29 mouse cellular contexts compared by ENCODE assay signal in the genomic region with DNA sequence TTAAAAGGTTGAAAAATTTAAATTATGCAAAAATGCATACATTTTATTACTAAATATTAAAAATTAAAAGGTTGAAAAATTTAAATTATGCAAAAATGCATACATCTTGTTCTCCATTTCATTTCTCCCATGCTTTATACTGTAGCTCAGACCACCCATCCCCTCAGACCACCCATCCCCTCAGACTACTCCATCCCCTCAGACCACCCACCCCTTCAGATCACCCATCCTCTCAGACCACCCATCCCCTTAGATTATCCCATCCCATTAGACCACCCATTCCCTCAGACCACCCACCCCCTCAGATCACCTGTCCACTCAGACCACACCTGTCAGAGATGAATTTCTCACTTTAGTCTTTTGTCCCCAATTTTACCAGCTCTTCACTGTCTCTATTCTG. TPM values are rescaled to one million over a fixed set of nuclear protein-coding genes. Genes with fewer than 3 reads are reported as not detected.
A peak's percentile ranks its signal among the peaks of the same experiment; 100 is the strongest.
DNase-seq lines count a peak whose midpoint lies in the region; ATAC-seq and TF ChIP-seq lines count a peak whose summit lies in the region.
"Had no signal": no experiment of that assay in that cellular context is flagged by ENCODE, and none has a peak within 500 bp of the region (broad histone marks: within the 10 kb centered on the region; RNA-seq: fewer than 3 reads in every experiment).

No protein-coding gene starts in this region.

- TF ChIP-seq CTCF in hindbrain, postnatal 0 days (IDR thresholded peaks at IDR 0.05; ENCODE audit: low read depth): no peak
- TF ChIP-seq CTCF in midbrain, postnatal 0 days (IDR thresholded peaks at IDR 0.05): no peak

- ATAC-seq in forebrain, embryonic 12.5 days (ENCODE audit: low FRiP score): 0 out of 2 replicates have a peak, but pooled peaks have one; percentile 64
- no peak for ATAC-seq in forebrain, embryonic 14.5 days
- ATAC-seq in hindbrain, embryonic 13.5 days (ENCODE audit: low FRiP score): 0 out of 2 replicates have a peak, but pooled peaks have one; percentile 52
- no peak for ATAC-seq in hindbrain, postnatal 0 days
- 0 out of 2 replicates have a peak, but pooled peaks have one; percentile 48 for ATAC-seq in midbrain, embryonic 16.5 days
- no peak for ATAC-seq in midbrain, postnatal 0 days (ENCODE audit: low FRiP score)
- ATAC-seq: forebrain, embryonic 15.5 days; intestine, postnatal 0 days; Patski had no signal

- H3K4me1 ChIP-seq in forebrain, embryonic 12.5 days: no peaks in the 10 kb centered on the region
- no peaks in the 10 kb centered on the region for H3K4me1 ChIP-seq in forebrain, embryonic 14.5 days (ENCODE audit: control insufficient read depth, insufficient read depth, low read length)
- H3K4me1 ChIP-seq in hindbrain, embryonic 13.5 days (replicated peaks): no peaks in the 10 kb centered on the region
- no peaks in the 10 kb centered on the region for H3K4me1 ChIP-seq in hindbrain, postnatal 0 days (ENCODE audit: insufficient read depth, low read length)
- H3K4me1 ChIP-seq in midbrain, embryonic 16.5 days (ENCODE audit: control insufficient read depth, insufficient read depth, low read length): no peaks in the 10 kb centered on the region
- no peaks in the 10 kb centered on the region for H3K4me1 ChIP-seq in midbrain, postnatal 0 days (ENCODE audit: insufficient read depth, low read length)
- H3K4me1 ChIP-seq: forebrain, embryonic 15.5 days; heart, embryonic 10.5 days; heart, embryonic 13.5 days had no signal

- H3K27me3 ChIP-seq in forebrain, embryonic 12.5 days: no peaks in the 10 kb centered on the region
- no peaks in the 10 kb centered on the region for H3K27me3 ChIP-seq in forebrain, embryonic 14.5 days (replicated peaks; ENCODE audit: control insufficient read depth, insufficient read depth, low read length)
- no peaks in the 10 kb centered on the region for H3K27me3 ChIP-seq in hindbrain, embryonic 13.5 days
- no peaks in the 10 kb centered on the region for H3K27me3 ChIP-seq in hindbrain, postnatal 0 days (ENCODE audit: insufficient read depth, low read length)
- H3K27me3 ChIP-seq in midbrain, embryonic 16.5 days (ENCODE audit: control insufficient read depth, insufficient read depth, low read depth, low read length): no peaks in the 10 kb centered on the region
- no peaks in the 10 kb centered on the region for H3K27me3 ChIP-seq in midbrain, postnatal 0 days (ENCODE audit: insufficient read depth, low read length)
- H3K27me3 ChIP-seq: CH12.LX; forebrain, embryonic 15.5 days; heart, embryonic 13.5 days had no signal

- no peak overlapping the region for H3K27ac ChIP-seq in forebrain, embryonic 12.5 days
- no peak overlapping the region for H3K27ac ChIP-seq in forebrain, embryonic 14.5 days (ENCODE audit: low read depth, low read length)
- no peak overlapping the region for H3K27ac ChIP-seq in hindbrain, embryonic 13.5 days
- H3K27ac ChIP-seq in hindbrain, postnatal 0 days: no peak overlapping the region
- no peak overlapping the region for H3K27ac ChIP-seq in midbrain, embryonic 16.5 days (ENCODE audit: low read length)
- H3K27ac ChIP-seq in midbrain, postnatal 0 days (ENCODE audit: low read depth, low read length): no peak overlapping the region
- H3K27ac ChIP-seq: forebrain, embryonic 15.5 days; heart, adult 2 months; heart, embryonic 10.5 days; heart, embryonic 13.5 days; hindbrain, embryonic 14.5 days had no signal

- H3K9ac ChIP-seq in forebrain, embryonic 12.5 days: no peak overlapping the region
- H3K9ac ChIP-seq in forebrain, embryonic 14.5 days (ENCODE audit: low read length): no peak overlapping the region
- H3K9ac ChIP-seq in hindbrain, embryonic 13.5 days: no peak overlapping the region
- H3K9ac ChIP-seq in hindbrain, postnatal 0 days (replicated peaks; ENCODE audit: low read length): no peak overlapping the region
- H3K9ac ChIP-seq in midbrain, embryonic 16.5 days (ENCODE audit: low read depth, low read length): no peak overlapping the region
- no peak overlapping the region for H3K9ac ChIP-seq in midbrain, postnatal 0 days (replicated peaks; ENCODE audit: low read length, poor library complexity, severe bottlenecking)
- H3K9ac ChIP-seq: forebrain, embryonic 15.5 days; heart, embryonic 13.5 days; hindbrain, embryonic 14.5 days had no signal

- H3K4me2 ChIP-seq in forebrain, embryonic 12.5 days: no peak overlapping the region
- no peak overlapping the region for H3K4me2 ChIP-seq in forebrain, embryonic 14.5 days (ENCODE audit: low read length)
- H3K4me2 ChIP-seq in hindbrain, embryonic 13.5 days: no peak overlapping the region
- no peak overlapping the region for H3K4me2 ChIP-seq in hindbrain, postnatal 0 days (ENCODE audit: low read depth, low read length)
- no peak overlapping the region for H3K4me2 ChIP-seq in midbrain, embryonic 16.5 days (ENCODE audit: low read length)
- no peak overlapping the region for H3K4me2 ChIP-seq in midbrain, postnatal 0 days (ENCODE audit: low read depth, low read length, poor library complexity, severe bottlenecking)
- H3K4me2 ChIP-seq: forebrain, embryonic 15.5 days; heart, embryonic 13.5 days; hindbrain, embryonic 14.5 days had no signal

- no peaks in the 10 kb centered on the region for H3K9me3 ChIP-seq in forebrain, embryonic 12.5 days
- no peaks in the 10 kb centered on the region for H3K9me3 ChIP-seq in forebrain, embryonic 14.5 days (replicated peaks; ENCODE audit: control insufficient read depth, low read length)
- no peaks in the 10 kb centered on the region for H3K9me3 ChIP-seq in hindbrain, embryonic 13.5 days
- no peaks in the 10 kb centered on the region for H3K9me3 ChIP-seq in hindbrain, postnatal 0 days (ENCODE audit: low read length)
- no peaks in the 10 kb centered on the region for H3K9me3 ChIP-seq in midbrain, embryonic 16.5 days (replicated peaks; ENCODE audit: control insufficient read depth, low read length, poor library complexity, severe bottlenecking)
- H3K9me3 ChIP-seq in midbrain, postnatal 0 days (ENCODE audit: low read length): no peaks in the 10 kb centered on the region
- H3K9me3 ChIP-seq: forebrain, embryonic 15.5 days; G1E; heart, embryonic 10.5 days; heart, embryonic 13.5 days had no signal

- no peaks in the 10 kb centered on the region for H3K36me3 ChIP-seq in forebrain, embryonic 12.5 days (replicated peaks)
- H3K36me3 ChIP-seq in forebrain, embryonic 14.5 days (ENCODE audit: control insufficient read depth, insufficient read depth, low read length): no peaks in the 10 kb centered on the region
- H3K36me3 ChIP-seq in hindbrain, embryonic 13.5 days: no peaks in the 10 kb centered on the region
- no peaks in the 10 kb centered on the region for H3K36me3 ChIP-seq in hindbrain, postnatal 0 days (ENCODE audit: insufficient read depth, low read length)
- no peaks in the 10 kb centered on the region for H3K36me3 ChIP-seq in midbrain, embryonic 16.5 days (ENCODE audit: control insufficient read depth, insufficient read depth, low read length)
- H3K36me3 ChIP-seq in midbrain, postnatal 0 days (ENCODE audit: insufficient read depth, low read length): no peaks in the 10 kb centered on the region
- H3K36me3 ChIP-seq: forebrain, embryonic 15.5 days; G1E; heart, embryonic 10.5 days; heart, embryonic 13.5 days had no signal

- no peak overlapping the region for H3K4me3 ChIP-seq in forebrain, embryonic 12.5 days (replicated peaks)
- H3K4me3 ChIP-seq in forebrain, embryonic 14.5 days (ENCODE audit: low read depth, low read length): no peak overlapping the region
- H3K4me3 ChIP-seq in hindbrain, embryonic 13.5 days: no peak overlapping the region
- H3K4me3 ChIP-seq in hindbrain, postnatal 0 days (ENCODE audit: low read length): no peak overlapping the region
- H3K4me3 ChIP-seq in midbrain, embryonic 16.5 days (ENCODE audit: low read depth, low read length): no peak overlapping the region
- no peak overlapping the region for H3K4me3 ChIP-seq in midbrain, postnatal 0 days (ENCODE audit: low read depth, low read length)
- H3K4me3 ChIP-seq: forebrain, embryonic 15.5 days; heart, adult 2 months; heart, embryonic 10.5 days; heart, embryonic 13.5 days had no signal

- DNase-seq in forebrain, embryonic 14.5 days (ENCODE audit: low spot score): no peak
- DNase-seq in hindbrain, postnatal 0 days (ENCODE audit: low spot score): no peak
- DNase-seq in midbrain, postnatal 0 days (ENCODE audit: low spot score): no peak
- DNase-seq: adrenal gland, postnatal 10 days; adrenal gland, postnatal 36 days; B cell, adult 2 months; cerebellum, adult 18-20 months; cerebellum, adult 9-10 months; cerebellum, postnatal 14 days; gastrocnemius, postnatal 10 days; gastrocnemius, postnatal 36 days; heart, adult 2 months; heart, postnatal 14 days; heart, postnatal 4 days had no signal

RNA-seq across cellular contexts. Expression of a gene that starts 58.4 kb away (rescaled TPM):
- polyA plus RNA-seq in forebrain, embryonic 12.5 days (2016; fragmentation: Nextera tagmentation; extraction: Ambion mirVana): not detected in 2 replicates
- polyA plus RNA-seq in forebrain, embryonic 14.5 days (2014; fragmentation: Nextera tagmentation; extraction: Ambion mirVana): not detected in 2 replicates
- 1.2 and 1.4 TPM in 2 replicates for polyA plus RNA-seq in hindbrain, embryonic 13.5 days (2015; fragmentation: Nextera tagmentation; extraction: Ambion mirVana)
- 1.4 and 2.2 TPM in 2 replicates for total RNA-seq in hindbrain, postnatal 0 days (2014; rRNA removed)
- 2.4 and 3.4 TPM in 2 replicates for polyA plus RNA-seq in hindbrain, postnatal 0 days (2015; fragmentation: Nextera tagmentation; extraction: Ambion mirVana)
- polyA plus RNA-seq in midbrain, embryonic 16.5 days (2015; fragmentation: Nextera tagmentation; extraction: Ambion mirVana): 0.81 and 1.1 TPM in 2 replicates
- 1.4 TPM in 1 of 2 replicates, not detected in the other for total RNA-seq in midbrain, postnatal 0 days (2014; rRNA removed)
- polyA plus RNA-seq in midbrain, postnatal 0 days (2015; fragmentation: Nextera tagmentation; extraction: Ambion mirVana): 0.88 and 1.9 TPM in 2 replicates
- total RNA-seq: adrenal gland, adult 18-20 months; CH12.LX; gastrocnemius, adult 18-20 months; gastrocnemius, postnatal 36 days; granulocyte monocyte progenitor cell, adult 5-6 weeks; heart, adult 2 months; heart, postnatal 14 days had no signal
- polyA plus RNA-seq: embryonic facial prominence, embryonic 11.5 days; forebrain, embryonic 15.5 days; G1E; heart, adult 2 months; heart, embryonic 10.5 days; heart, embryonic 13.5 days; Patski had no signal

Comparison
In these comparisons a context has a peak if more than half of its experiments do, and no peak if none do; other contexts are left out.
1. ATAC-seq: peak in forebrain, embryonic 12.5 days (single experiment), hindbrain, embryonic 13.5 days (single experiment) and midbrain, embryonic 16.5 days (single experiment); none in forebrain, embryonic 14.5 days (single experiment), hindbrain, postnatal 0 days (single experiment) and midbrain, postnatal 0 days (single experiment).